Mouse (Mus musculus) embryonic fibroblast, embryonic 13.5 days (primary cell): ENCODE measurements around the gene Vtcn1. TPM values are rescaled to one million over a fixed set of nuclear protein-coding genes. Genes with fewer than 3 reads are reported as not detected.

Experiments used
- H3K27ac ChIP-seq: 2 replicates; pipeline ENCODE4 v1.5.1; 2012; ENCODE audit warnings: low read length, control low read depth, inconsistent platforms; ENCODE audit not compliant: insufficient read depth
- H3K4me1 ChIP-seq: 2 replicates; pipeline ENCODE4 v1.6.1; 2011; ENCODE audit warnings: low read length; ENCODE audit not compliant: control insufficient read depth, insufficient read depth
- H3K4me3 ChIP-seq: 2 replicates; pipeline ENCODE4 v1.5.1; 2011; ENCODE audit warnings: mild to moderate bottlenecking, control low read depth, low read length; ENCODE audit not compliant: insufficient read depth
- CTCF ChIP-seq: IDR thresholded peaks from 2 replicates; pipeline ENCODE4 v1.5.1; 2011; ENCODE audit warnings: mild to moderate bottlenecking, control low read depth, low read length, moderate library complexity, borderline replicate concordance; ENCODE audit not compliant: insufficient read depth
- POLR2A ChIP-seq: IDR thresholded peaks from 2 replicates; pipeline ENCODE4 v1.6.1; 2011; ENCODE audit warnings: low read depth, mild to moderate bottlenecking, control low read depth, low read length, moderate library complexity
- polyA plus RNA-seq: library from polyadenylated mRNA; stranded (reverse); fragments of >200 nt; gene quantifications from 2 replicates; pipeline ENCODE4 v1.2.4, GENCODE M21; 2011; ENCODE audit warnings: low read depth; ENCODE audit not compliant: missing spikeins, insufficient read length

Gene Vtcn1
- polyA plus RNA-seq, 1 experiment: not detected

- no peaks in the 10 kb centered on the region for H3K4me1 ChIP-seq
- H3K27ac ChIP-seq: no peak overlapping the region
- TF ChIP-seq POLR2A: no peak
- no peak for TF ChIP-seq CTCF
- no peak overlapping the region for H3K4me3 ChIP-seq
These were observed 31.0 kb downstream of the Vtcn1 start for GRCm38 (mm10) chr3:100856050-100856815.

- TF ChIP-seq CTCF: no peak
- no peak for TF ChIP-seq POLR2A
- no peak overlapping the region for H3K27ac ChIP-seq
- no peaks in the 10 kb centered on the region for H3K4me1 ChIP-seq
- no peak overlapping the region for H3K4me3 ChIP-seq
These were observed 31.9 kb downstream of the Vtcn1 start for GRCm38 (mm10) chr3:100857139-100857538.

GRCm38 (mm10) chr3:100858334-100859002 lies 33.2 kb downstream of the Vtcn1 start:
- no peak for TF ChIP-seq CTCF
- TF ChIP-seq POLR2A: no peak
- Histone ChIP-seq H3K27ac (no peak overlapping the region), H3K4me3 (no peak overlapping the region), H3K4me1 (no peaks in the 10 kb centered on the region)

GRCm38 (mm10) chr3:100861307-100862303 lies 36.3 kb downstream of the Vtcn1 start:
- no peaks in the 10 kb centered on the region for H3K4me1 ChIP-seq
- TF ChIP-seq CTCF (no peak), POLR2A (no peak)
- H3K27ac ChIP-seq: no peak overlapping the region
- no peak overlapping the region for H3K4me3 ChIP-seq

GRCm38 (mm10) chr3:100866946-100867345 lies 41.7 kb downstream of the Vtcn1 start:
- no peak overlapping the region for H3K27ac ChIP-seq
- no peak overlapping the region for H3K4me3 ChIP-seq
- TF ChIP-seq POLR2A: no peak
- no peak for TF ChIP-seq CTCF
- no peaks in the 10 kb centered on the region for H3K4me1 ChIP-seq

- Histone ChIP-seq H3K4me3 (no peak overlapping the region), H3K27ac (no peak overlapping the region), H3K4me1 (no peaks in the 10 kb centered on the region)
- no peak for TF ChIP-seq CTCF
- TF ChIP-seq POLR2A: no peak
These were observed 51.8 kb downstream of the Vtcn1 start for GRCm38 (mm10) chr3:100877057-100877456.

GRCm38 (mm10) chr3:100881403-100881802 lies 56.1 kb downstream of the Vtcn1 start:
- Histone ChIP-seq H3K4me3 (no peak overlapping the region), H3K4me1 (no peaks in the 10 kb centered on the region), H3K27ac (no peak overlapping the region)
- TF ChIP-seq POLR2A: no peak
- TF ChIP-seq CTCF: no peak

- Histone ChIP-seq H3K27ac (no peak overlapping the region), H3K4me3 (no peak overlapping the region), H3K4me1 (no peaks in the 10 kb centered on the region)
- TF ChIP-seq POLR2A (no peak), CTCF (no peak)
These were observed 56.8 kb downstream of the Vtcn1 start for GRCm38 (mm10) chr3:100881843-100882634.

GRCm38 (mm10) chr3:100889234-100889633 lies 64.0 kb downstream of the Vtcn1 start:
- peaks cover 9% of the 10 kb centered on the region for H3K4me1 ChIP-seq
- H3K27ac ChIP-seq: no peak overlapping the region; the same call in 1 of the 2 replicates
- TF ChIP-seq CTCF (no peak), POLR2A (no peak)
- H3K4me3 ChIP-seq: no peak overlapping the region
